Comparison of ENCODE assay signal across 8 mouse cellular contexts in genomic region chr3:79628182-79628560, GRCm38 (mm10). TPM values are rescaled to one million over a fixed set of nuclear protein-coding genes. Genes with fewer than 3 reads are reported as not detected.
DNase-seq lines count a peak whose midpoint lies in the region; ATAC-seq and TF ChIP-seq lines count a peak whose summit lies in the region.

No protein-coding gene starts in this region.

- H3K36me3 ChIP-seq in spleen, adult 2 months (ENCODE audit: control insufficient read depth, insufficient read depth, low read length): no peaks in the 10 kb centered on the region
- peaks cover 24% of the 10 kb centered on the region for H3K36me3 ChIP-seq in forebrain, embryonic 10.5 days (replicated peaks)
- H3K36me3 ChIP-seq in limb, embryonic 10.5 days: peaks cover 23% of the 10 kb centered on the region
- peaks cover 17% of the 10 kb centered on the region for H3K36me3 ChIP-seq in neural tube, embryonic 12.5 days

- no peak for ATAC-seq in neural tube, embryonic 12.5 days (ENCODE audit: low FRiP score, low read depth)

- no peak for TF ChIP-seq POLR2A in spleen, adult 2 months (IDR thresholded peaks at IDR 0.05; ENCODE audit: low read depth, low read length)

- H3K9ac ChIP-seq in neural tube, embryonic 12.5 days: peak overlapping the region; percentile 75

- DNase-seq in spleen, adult 2 months (ENCODE audit: low read depth in 1 of 2, low spot score in 2 of 2): peak in 1 of 2 experiments; percentile 8
- DNase-seq in spleen, adult 12 weeks (ENCODE audit: low spot score): no peak
- no peak for DNase-seq in forebrain, embryonic 10.5 days (ENCODE audit: extremely low spot score, low spot score)
- no peak for DNase-seq in limb, embryonic 10.5 days (ENCODE audit: low spot score)
- no peak for DNase-seq in ovary, postnatal 36 days (ENCODE audit: low spot score)
- DNase-seq in gastrocnemius, adult 8-10 months (ENCODE audit: low spot score in 2 of 2): no peak
- DNase-seq in spleen, postnatal 36 days (ENCODE audit: low spot score in 2 of 2): no peak

- H3K4me2 ChIP-seq in neural tube, embryonic 12.5 days (replicated peaks): peak overlapping the region; percentile 74

- no peaks in the 10 kb centered on the region for H3K27me3 ChIP-seq in spleen, adult 2 months (ENCODE audit: control insufficient read depth, insufficient read depth, low read length)
- H3K27me3 ChIP-seq in forebrain, embryonic 10.5 days (ENCODE audit: poor library complexity, severe bottlenecking): no peaks in the 10 kb centered on the region
- H3K27me3 ChIP-seq in limb, embryonic 10.5 days (ENCODE audit: low read depth, poor library complexity, severe bottlenecking): no peaks in the 10 kb centered on the region
- H3K27me3 ChIP-seq in neural tube, embryonic 12.5 days (replicated peaks): no peaks in the 10 kb centered on the region

- H3K27ac ChIP-seq in spleen, adult 2 months (ENCODE audit: insufficient read depth, low read length): peak overlapping the region; percentile 76
- peak overlapping the region; percentile 95 for H3K27ac ChIP-seq in forebrain, embryonic 10.5 days
- H3K27ac ChIP-seq in limb, embryonic 10.5 days: peak overlapping the region; percentile 95
- H3K27ac ChIP-seq in neural tube, embryonic 12.5 days: 0 out of 2 replicates have a peak overlapping the region, but pooled peaks have one; percentile 32

- under 1% methylated on average over 9 of the region's 9 CpGs for WGBS in spleen, adult 2 months
- under 1% methylated on average over 9 of the region's 9 CpGs for WGBS in forebrain, embryonic 10.5 days
- 2% methylated on average over 9 of the region's 9 CpGs for WGBS in limb, embryonic 10.5 days
- under 1% methylated on average over 9 of the region's 9 CpGs for WGBS in neural tube, embryonic 12.5 days

- H3K9me3 ChIP-seq in forebrain, embryonic 10.5 days: peaks cover 13% of the 10 kb centered on the region
- H3K9me3 ChIP-seq in limb, embryonic 10.5 days (replicated peaks): no peaks in the 10 kb centered on the region
- peaks cover 7% of the 10 kb centered on the region; the same call in 1 of the 2 replicates for H3K9me3 ChIP-seq in neural tube, embryonic 12.5 days

- peaks cover 3% of the 10 kb centered on the region; the same call in 1 of the 2 replicates for H3K4me1 ChIP-seq in spleen, adult 2 months (ENCODE audit: control insufficient read depth, insufficient read depth, insufficient read length)
- H3K4me1 ChIP-seq in forebrain, embryonic 10.5 days: peaks cover 25% of the 10 kb centered on the region
- H3K4me1 ChIP-seq in limb, embryonic 10.5 days: peaks cover 15% of the 10 kb centered on the region
- H3K4me1 ChIP-seq in neural tube, embryonic 12.5 days: no peaks in the 10 kb centered on the region

- H3K4me3 ChIP-seq in spleen, adult 2 months (ENCODE audit: extremely low read depth, insufficient read depth, insufficient read length): peak overlapping the region; percentile 81
- peak overlapping the region; percentile 83 for H3K4me3 ChIP-seq in forebrain, embryonic 10.5 days
- H3K4me3 ChIP-seq in limb, embryonic 10.5 days: peak overlapping the region; percentile 87
- H3K4me3 ChIP-seq in neural tube, embryonic 12.5 days: peak overlapping the region; percentile 70

- no peak for TF ChIP-seq CTCF in spleen, adult 2 months (IDR thresholded peaks at IDR 0.05; ENCODE audit: extremely low read depth, insufficient read depth, insufficient read length, insufficient replicate concordance)

RNA-seq across cellular contexts. Expression of gene 4930579G24Rik, which starts 0.7 kb away (rescaled TPM):
- polyA plus RNA-seq in spleen, adult 2 months (2012; rRNA removed): 1.3 and 1.9 TPM in 2 replicates
- polyA plus RNA-seq in forebrain, embryonic 10.5 days (2016; fragmentation: Nextera tagmentation; extraction: Ambion mirVana): 23.6 and 23.9 TPM in 2 replicates
- 30.8 and 33.4 TPM in 2 replicates for polyA plus RNA-seq in limb, embryonic 10.5 days (2016; fragmentation: Nextera tagmentation; extraction: Ambion mirVana)
- polyA plus RNA-seq in neural tube, embryonic 12.5 days (2016; fragmentation: Nextera tagmentation; extraction: Ambion mirVana): 17.4 and 18.7 TPM in 2 replicates
- 1 to 10 TPM; 1.0 to 1.7 (median 1.5) TPM for total RNA-seq in gastrocnemius, adult 8-10 months (2022)

RNA-seq across cellular contexts. Expression of gene Etfdh, which starts 1.1 kb away (rescaled TPM):
- polyA plus RNA-seq in spleen, adult 2 months (2012; rRNA removed): 20.3 and 44.9 TPM in 2 replicates
- polyA plus RNA-seq in forebrain, embryonic 10.5 days (2016; fragmentation: Nextera tagmentation; extraction: Ambion mirVana): 41.1 and 43.8 TPM in 2 replicates
- 34.6 and 40.8 TPM in 2 replicates for polyA plus RNA-seq in limb, embryonic 10.5 days (2016; fragmentation: Nextera tagmentation; extraction: Ambion mirVana)
- polyA plus RNA-seq in neural tube, embryonic 12.5 days (2016; fragmentation: Nextera tagmentation; extraction: Ambion mirVana): 47.9 and 54.2 TPM in 2 replicates
- total RNA-seq in gastrocnemius, adult 8-10 months (2022): 100 to 1,000 TPM; 103 to 128 (median 108) TPM

RNA-seq across cellular contexts. Expression of gene Ppid, which starts 37.0 kb away (rescaled TPM):
- 4.7 and 5.0 TPM in 2 replicates for polyA plus RNA-seq in spleen, adult 2 months (2012; rRNA removed)
- polyA plus RNA-seq in forebrain, embryonic 10.5 days (2016; fragmentation: Nextera tagmentation; extraction: Ambion mirVana): 241 and 245 TPM in 2 replicates
- polyA plus RNA-seq in limb, embryonic 10.5 days (2016; fragmentation: Nextera tagmentation; extraction: Ambion mirVana): 245 and 281 TPM in 2 replicates
- polyA plus RNA-seq in neural tube, embryonic 12.5 days (2016; fragmentation: Nextera tagmentation; extraction: Ambion mirVana): 162 and 164 TPM in 2 replicates
- 10 to 100 TPM; 37.5 to 50.4 (median 42.6) TPM for total RNA-seq in gastrocnemius, adult 8-10 months (2022)

Comparison
In these comparisons a context has a peak if more than half of its experiments do, and no peak if none do; other contexts are left out.
1. H3K27ac ChIP-seq: peak in every context shown above with its lines; median percentile 95 in forebrain, embryonic 10.5 days; 95 in limb, embryonic 10.5 days; 76 in spleen, adult 2 months; 32 in neural tube, embryonic 12.5 days.
2. RNA of gene Ppid, which starts 37.0 kb away (polyA plus RNA-seq): 245 to 281 TPM in limb, embryonic 10.5 days, 241 to 245 TPM in forebrain, embryonic 10.5 days and 162 to 164 TPM in neural tube, embryonic 12.5 days; 4.7 to 5.0 TPM in spleen, adult 2 months; every median in the first group is over 10 times any median in the second.
3. Peak in every context shown above with its lines, with median percentiles within 50 percentile points of each other: H3K4me3 ChIP-seq.